Mouse (Mus musculus) hindbrain, embryonic 12.5 days (tissue): Measurements from ENCODE around the gene Srrm4. TPM values are rescaled to one million over a fixed set of nuclear protein-coding genes. Genes with fewer than 3 reads are reported as not detected.

Experiments
- ATAC-seq: fragments of 200-750 bp; cut with Nextera tagmentation; 2 replicates; pipeline ENCODE4 v1.8.0; 2017; ENCODE audit warnings: moderate TSS enrichment; ENCODE audit not compliant: low FRiP score
- H3K27ac ChIP-seq: fragments of 300-500 bp; sonication (generic); 2 replicates; pipeline ENCODE4 v1.5.1; 2016; ENCODE audit warnings: mild to moderate bottlenecking
- H3K27me3 ChIP-seq: fragments of 300-500 bp; sonication (generic); 2 replicates; pipeline ENCODE4 v1.6.1; 2016; ENCODE audit warnings: mild to moderate bottlenecking
- H3K36me3 ChIP-seq: fragments of 300-500 bp; sonication (generic); 2 replicates; pipeline ENCODE4 v1.6.1; 2016; ENCODE audit warnings: mild to moderate bottlenecking
- H3K4me1 ChIP-seq: fragments of 300-500 bp; sonication (generic); 2 replicates; pipeline ENCODE4 v1.6.1; 2016
- H3K4me2 ChIP-seq: fragments of 300-500 bp; sonication (generic); replicated peaks from 2 replicates; pipeline ENCODE4 v1.6.1; 2016; ENCODE audit warnings: mild to moderate bottlenecking
- H3K4me3 ChIP-seq: fragments of 300-500 bp; sonication (generic); 2 replicates; pipeline ENCODE4 v1.5.1; 2016; ENCODE audit warnings: mild to moderate bottlenecking
- H3K9ac ChIP-seq: fragments of 300-500 bp; sonication (generic); 2 replicates; pipeline ENCODE4 v1.6.1; 2016; ENCODE audit warnings: mild to moderate bottlenecking, moderate library complexity
- H3K9me3 ChIP-seq: fragments of 300-500 bp; sonication (generic); replicated peaks from 2 replicates; pipeline ENCODE4 v1.6.1; 2016; ENCODE audit warnings: mild to moderate bottlenecking
- WGBS: fragments of 180-500 bp; shearing (Covaris S2); methylation state at CpG from one replicate; pipeline ENCODE4 v1.1.7; 2016; 5-methylcytosine and 5-hydroxymethylcytosine counted together
- polyA plus RNA-seq: library from polyadenylated mRNA; unstranded; fragments of >200 nt; fragmentation: Nextera tagmentation; extraction: Ambion mirVana; gene quantifications from 2 replicates; pipeline ENCODE4 v1.2.1, GENCODE M21; 2016

Gene Srrm4
- polyA plus RNA-seq, 1 experiment from 2014 or later = 20.9 TPM

- no peaks in the 10 kb centered on the region for H3K27me3 ChIP-seq
- no peak overlapping the region for H3K4me2 ChIP-seq
- no peaks in the 10 kb centered on the region for H3K36me3 ChIP-seq
- no peak overlapping the region for H3K9ac ChIP-seq
- no peak overlapping the region for H3K4me3 ChIP-seq
- H3K4me1 ChIP-seq = peaks cover 30% of the 10 kb centered on the region
- no peak overlapping the region for H3K27ac ChIP-seq
- ATAC-seq = no peak
- H3K9me3 ChIP-seq = no peaks in the 10 kb centered on the region
- 18% methylated on average over 3 of the region's 4 CpGs for WGBS
These were observed 184.3 kb downstream of the Srrm4 start for GRCm38 (mm10) chr5:116407321-116407720.

GRCm38 (mm10) chr5:116406507-116406906, 185.1 kb downstream of the Srrm4 start:
- H3K36me3 ChIP-seq = no peaks in the 10 kb centered on the region
- H3K4me1 ChIP-seq = peaks cover 30% of the 10 kb centered on the region
- no peak overlapping the region for H3K4me2 ChIP-seq
- ATAC-seq = no peak
- H3K9me3 ChIP-seq = no peaks in the 10 kb centered on the region
- no peak overlapping the region for H3K4me3 ChIP-seq
- 70% methylated on average over 3 of the region's 3 CpGs for WGBS
- no peak overlapping the region for H3K27ac ChIP-seq
- H3K9ac ChIP-seq = no peak overlapping the region
- H3K27me3 ChIP-seq = no peaks in the 10 kb centered on the region

GRCm38 (mm10) chr5:116405934-116406333, 185.7 kb downstream of the Srrm4 start:
- H3K4me2 ChIP-seq = no peak overlapping the region
- no peaks in the 10 kb centered on the region for H3K9me3 ChIP-seq
- no peaks in the 10 kb centered on the region for H3K27me3 ChIP-seq
- no peak overlapping the region for H3K27ac ChIP-seq
- no peak overlapping the region for H3K9ac ChIP-seq
- ATAC-seq = no peak
- H3K4me1 ChIP-seq = peaks cover 29% of the 10 kb centered on the region
- H3K36me3 ChIP-seq = no peaks in the 10 kb centered on the region
- WGBS = 97% methylated on average over 1 of the region's 1 CpGs
- H3K4me3 ChIP-seq = no peak overlapping the region

DNA sequence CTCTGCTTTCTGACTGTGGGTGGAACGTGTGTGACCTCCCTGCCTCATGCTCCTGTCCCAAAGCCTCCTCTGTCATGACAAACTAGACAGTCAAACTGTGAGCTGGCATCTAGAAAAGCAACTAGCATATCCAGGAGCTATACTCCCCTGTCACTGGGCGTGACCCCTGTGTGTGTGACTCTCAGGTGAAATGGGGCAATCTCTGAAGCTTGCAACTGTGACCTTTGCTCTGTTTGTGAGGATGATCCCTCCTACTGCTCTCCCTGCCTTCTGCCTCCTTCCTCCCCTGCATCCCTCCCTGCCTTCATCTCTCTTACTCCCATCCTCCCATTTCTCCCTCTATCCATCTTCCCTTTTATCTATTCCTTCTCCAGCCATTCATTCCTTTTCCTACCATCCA, 187.6 kb downstream of the Srrm4 start:
- no peak overlapping the region for H3K9ac ChIP-seq
- H3K27me3 ChIP-seq = no peaks in the 10 kb centered on the region
- 88% methylated on average over 2 of the region's 2 CpGs for whole genome bisulfite sequencing
- H3K4me3 ChIP-seq = no peak overlapping the region
- ATAC-seq = no peak
- no peaks in the 10 kb centered on the region for H3K9me3 ChIP-seq
- no peaks in the 10 kb centered on the region for H3K36me3 ChIP-seq
- no peak overlapping the region for H3K27ac ChIP-seq
- no peak overlapping the region for H3K4me2 ChIP-seq
- peaks cover 11% of the 10 kb centered on the region for H3K4me1 ChIP-seq

DNA sequence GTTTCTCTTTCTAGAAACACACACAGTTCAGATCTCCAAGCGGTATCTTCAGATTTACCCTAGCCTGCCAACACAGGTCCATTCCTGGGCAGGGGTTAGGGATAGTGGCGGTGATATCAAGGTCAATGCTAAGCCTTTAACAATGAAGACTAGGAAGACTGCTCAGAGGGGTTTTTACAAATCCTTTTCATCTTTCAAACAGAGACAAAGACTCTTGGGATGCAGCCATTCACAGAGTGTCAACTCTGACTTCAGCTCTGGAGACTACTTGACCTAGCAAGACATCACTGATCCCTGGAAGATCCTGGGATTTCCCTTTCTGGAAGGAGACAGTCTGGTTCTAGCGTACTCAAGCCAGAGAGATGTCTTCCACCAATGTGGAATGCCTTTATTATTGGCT, 190.8 kb downstream of the Srrm4 start:
- ATAC-seq = no peak
- Histone ChIP-seq H3K9me3 (no peaks in the 10 kb centered on the region), H3K36me3 (no peaks in the 10 kb centered on the region), H3K27ac (no peak overlapping the region), H3K27me3 (no peaks in the 10 kb centered on the region), H3K9ac (no peak overlapping the region), H3K4me1 (no peaks in the 10 kb centered on the region), H3K4me2 (no peak overlapping the region), H3K4me3 (no peak overlapping the region)
- WGBS = 77% methylated on average over 3 of the region's 3 CpGs

GRCm38 (mm10) chr5:116400042-116400730, 191.4 kb downstream of the Srrm4 start:
- H3K9me3 ChIP-seq = no peaks in the 10 kb centered on the region
- H3K36me3 ChIP-seq = no peaks in the 10 kb centered on the region
- H3K27ac ChIP-seq = no peak overlapping the region

GRCm38 (mm10) chr5:116396104-116396503, 195.5 kb downstream of the Srrm4 start:
- no peak overlapping the region for H3K9ac ChIP-seq
- 79% methylated on average over 5 of the region's 5 CpGs for WGBS
- no peak overlapping the region for H3K27ac ChIP-seq
- no peak overlapping the region for H3K4me3 ChIP-seq
- no peaks in the 10 kb centered on the region for H3K36me3 ChIP-seq
- no peaks in the 10 kb centered on the region for H3K27me3 ChIP-seq
- H3K4me1 ChIP-seq = no peaks in the 10 kb centered on the region
- H3K9me3 ChIP-seq = no peaks in the 10 kb centered on the region
- ATAC-seq = no peak
- no peak overlapping the region for H3K4me2 ChIP-seq

More at GRCm38 (mm10) chr5:116400042-116400730, 191.4 kb downstream of the Srrm4 start:
- 84% methylated on average over 8 of the region's 8 CpGs for WGBS
- no peak overlapping the region for H3K4me2 ChIP-seq
- no peaks in the 10 kb centered on the region for H3K27me3 ChIP-seq
- no peak overlapping the region for H3K9ac ChIP-seq
- no peak overlapping the region for H3K4me3 ChIP-seq
- no peaks in the 10 kb centered on the region for H3K4me1 ChIP-seq
- no peak for ATAC-seq

- Histone ChIP-seq H3K27me3 (no peaks in the 10 kb centered on the region), H3K9me3 (no peaks in the 10 kb centered on the region), H3K27ac (no peak overlapping the region), H3K4me1 (no peaks in the 10 kb centered on the region), H3K9ac (no peak overlapping the region), H3K4me3 (no peak overlapping the region), H3K36me3 (no peaks in the 10 kb centered on the region), H3K4me2 (no peak overlapping the region)
- 76% methylated on average over 9 of the region's 9 CpGs for WGBS
- ATAC-seq = no peak
These were observed 199.0 kb downstream of the Srrm4 start for GRCm38 (mm10) chr5:116392603-116393002.

DNA sequence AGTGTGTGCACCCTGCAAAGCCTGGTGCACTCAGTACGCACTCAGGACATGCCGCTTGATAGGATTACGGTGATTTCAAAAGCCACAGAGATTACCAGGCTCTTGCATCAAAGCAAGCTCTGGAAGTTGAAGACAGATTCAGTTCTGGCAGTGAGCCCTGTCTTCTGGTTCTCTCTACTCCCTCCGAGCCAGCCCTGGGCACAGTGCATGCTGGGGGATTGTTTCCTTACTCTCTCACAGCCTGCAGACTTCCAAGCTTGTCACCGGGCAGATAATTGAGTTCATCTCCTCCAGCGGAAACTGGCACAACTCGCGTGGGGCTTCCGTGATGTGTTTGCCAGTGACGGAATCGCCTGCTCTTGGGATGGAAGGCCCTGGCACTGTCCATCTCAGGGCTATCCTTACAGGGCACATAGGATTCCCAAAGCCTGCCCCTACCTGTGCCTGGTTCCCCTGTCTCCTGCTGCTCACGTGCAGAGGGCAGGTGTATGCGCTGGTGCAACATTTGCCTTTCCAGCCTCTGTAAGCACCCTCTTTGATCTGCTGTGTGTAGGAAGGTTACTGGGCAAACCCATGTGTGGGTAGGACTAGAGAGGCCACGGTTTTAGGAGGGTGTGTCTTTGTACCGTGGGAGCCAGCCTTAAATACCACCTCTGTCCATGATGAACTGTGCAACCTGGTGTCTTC, 201.6 kb downstream of the Srrm4 start:
- no peaks in the 10 kb centered on the region for H3K9me3 ChIP-seq
- ATAC-seq = no peak
- H3K4me1 ChIP-seq = no peaks in the 10 kb centered on the region
- no peak overlapping the region for H3K27ac ChIP-seq
- 74% methylated on average over 15 of the region's 15 CpGs for WGBS
- H3K4me3 ChIP-seq = no peak overlapping the region
- H3K36me3 ChIP-seq = no peaks in the 10 kb centered on the region
- no peaks in the 10 kb centered on the region for H3K27me3 ChIP-seq
- H3K4me2 ChIP-seq = no peak overlapping the region
- H3K9ac ChIP-seq = no peak overlapping the region

DNA sequence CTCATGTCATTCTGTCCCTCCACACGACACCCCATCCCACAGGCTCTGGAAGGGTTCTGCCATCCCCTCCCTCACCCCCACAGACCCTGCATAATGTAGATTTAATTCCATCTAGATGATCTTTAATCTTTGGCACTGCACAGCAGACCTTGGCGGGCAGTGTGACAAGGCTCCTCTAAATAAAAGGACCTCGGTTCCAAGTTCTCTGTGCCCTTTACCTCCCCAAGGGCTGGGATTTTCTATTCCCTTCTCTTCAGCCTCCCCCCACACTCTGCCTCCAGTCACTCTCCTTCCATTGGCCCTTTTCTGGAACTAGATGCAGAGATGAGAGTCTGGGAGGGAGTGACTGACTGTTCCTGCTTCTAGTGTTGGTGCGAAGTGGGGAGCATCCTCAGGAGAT, 202.3 kb downstream of the Srrm4 start:
- ATAC-seq = no peak
- Histone ChIP-seq H3K36me3 (no peaks in the 10 kb centered on the region), H3K4me2 (no peak overlapping the region), H3K4me1 (no peaks in the 10 kb centered on the region), H3K9ac (no peak overlapping the region), H3K27me3 (no peaks in the 10 kb centered on the region), H3K4me3 (no peak overlapping the region), H3K9me3 (no peaks in the 10 kb centered on the region), H3K27ac (no peak overlapping the region)
- 86% methylated on average over 4 of the region's 4 CpGs for WGBS

Other genes with a start within 250 kb of the Srrm4 start
- gene Hspb8, start 169.0 kb downstream of the Srrm4 start, polyA plus RNA-seq = 5.9 and 6.9 TPM in 2 replicates